Mouse (Mus musculus): ENCODE measurements around the gene Hist1h2bk.
"Not testable (repeated sequence)": the region's sequence is repeated elsewhere in the genome, so short reads cannot be mapped to it uniquely, and the experiment has no call there.

GRCm38 (mm10) chr13:22042568-22043502 lies 7.2 kb downstream of the Hist1h2bk start, which contains the start of the genes Hist1h2ag and Hist1h2bj:
- TF ChIP-seq CTCF (IDR thresholded peaks at IDR 0.05): not testable (repeated sequence)
- 0 out of 2 replicates have a peak, but pooled peaks have one; percentile 40 for TF ChIP-seq EP300 (IDR thresholded peaks at IDR 0.05; ENCODE audit: insufficient read depth, low read depth, low read length)

Measured in heart, adult 2 months (tissue).